In the genomic region with DNA sequence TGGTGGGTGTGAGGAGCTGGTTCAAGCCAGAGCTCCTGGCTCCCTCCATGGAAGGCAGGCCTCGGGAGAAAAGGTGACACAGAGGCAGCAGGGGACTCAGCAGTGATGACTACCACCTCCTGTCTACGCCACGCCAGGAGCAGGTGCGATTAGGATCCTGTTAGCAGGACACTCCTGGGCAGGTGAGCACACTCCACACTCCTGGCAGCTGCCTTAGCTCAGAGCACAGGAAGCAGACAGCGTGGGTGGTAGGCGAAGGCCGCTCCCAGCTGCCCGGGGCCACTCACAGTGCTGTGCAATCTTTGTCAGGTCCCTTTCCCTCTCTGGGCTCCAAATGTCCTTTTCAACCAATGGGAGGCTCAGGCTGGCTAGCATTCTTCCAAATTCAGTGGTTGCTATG, we compare ENCODE assay signal across 25 mouse cellular contexts. TPM values are rescaled to one million over a fixed set of nuclear protein-coding genes. Genes with fewer than 3 reads are reported as not detected.
DNase-seq lines count a peak whose midpoint lies in the region; ATAC-seq and TF ChIP-seq lines count a peak whose summit lies in the region.
"Had no signal": no experiment of that assay in that cellular context is flagged by ENCODE, and none has a peak within 500 bp of the region (broad histone marks: within the 10 kb centered on the region; RNA-seq: fewer than 3 reads in every experiment).

No protein-coding gene starts in this region.

- no peak overlapping the region for H3K4me2 ChIP-seq in lung, embryonic 14.5 days
- H3K4me2 ChIP-seq: heart, embryonic 11.5 days; hindbrain, embryonic 15.5 days; limb, embryonic 13.5 days; liver, embryonic 12.5 days; midbrain, embryonic 13.5 days; neural tube, embryonic 13.5 days had no signal

- no peak for TF ChIP-seq CTCF in lung, embryonic 14.5 days (IDR thresholded peaks at IDR 0.05; ENCODE audit: low read depth)
- no peak for TF ChIP-seq CTCF in small intestine, adult 2 months (IDR thresholded peaks at IDR 0.05; ENCODE audit: extremely low read depth, insufficient read length, insufficient replicate concordance, low read depth, low read length)

- H3K9ac ChIP-seq in lung, embryonic 14.5 days = no peak overlapping the region
- H3K9ac ChIP-seq: hindbrain, embryonic 15.5 days; limb, embryonic 13.5 days; liver, embryonic 12.5 days; midbrain, embryonic 13.5 days; neural tube, embryonic 13.5 days had no signal

- TF ChIP-seq POLR2A in small intestine, adult 2 months (IDR thresholded peaks at IDR 0.05; ENCODE audit: low read depth, low read length) = no peak

- H3K4me1 ChIP-seq in lung, embryonic 14.5 days (ENCODE audit: insufficient read depth) = peaks cover 28% of the 10 kb centered on the region
- H3K4me1 ChIP-seq in small intestine, adult 2 months (ENCODE audit: control insufficient read depth, insufficient read depth, insufficient read length, low read length) = peaks cover 29% of the 10 kb centered on the region

- no peaks in the 10 kb centered on the region for H3K9me3 ChIP-seq in lung, embryonic 14.5 days (ENCODE audit: low read depth, low read length)
- H3K9me3 ChIP-seq: forebrain, embryonic 10.5 days; hindbrain, embryonic 15.5 days; limb, embryonic 13.5 days; liver, embryonic 12.5 days; midbrain, embryonic 13.5 days; neural tube, embryonic 13.5 days had no signal

- ATAC-seq in lung, embryonic 14.5 days (ENCODE audit: insufficient read depth) = no peak
- ATAC-seq: forebrain, embryonic 16.5 days; liver, embryonic 12.5 days; midbrain, embryonic 13.5 days had no signal

- H3K27me3 ChIP-seq in lung, embryonic 14.5 days (ENCODE audit: insufficient read depth, low read length) = peaks cover 3% of the 10 kb centered on the region; the same call in 1 of the 2 replicates
- no peaks in the 10 kb centered on the region for H3K27me3 ChIP-seq in small intestine, adult 2 months (ENCODE audit: control insufficient read depth, insufficient read depth, low read length)
- H3K27me3 ChIP-seq: hindbrain, embryonic 15.5 days; midbrain, embryonic 13.5 days; neural tube, embryonic 13.5 days had no signal

- no peak overlapping the region for H3K4me3 ChIP-seq in lung, embryonic 14.5 days (ENCODE audit: low read depth, low read length)
- no peak overlapping the region for H3K4me3 ChIP-seq in small intestine, adult 2 months (ENCODE audit: low read depth, low read length)
- H3K4me3 ChIP-seq: forebrain, embryonic 10.5 days; hindbrain, embryonic 15.5 days; limb, embryonic 13.5 days; liver, embryonic 12.5 days; midbrain, embryonic 13.5 days; neural tube, embryonic 13.5 days had no signal

- 85% methylated on average over 8 of the region's 8 CpGs for WGBS in lung, embryonic 14.5 days
- WGBS in small intestine, adult 2 months = 40% methylated on average over 8 of the region's 8 CpGs

- 0 out of 2 replicates have a peak overlapping the region, but pooled peaks have one; percentile 6 for H3K27ac ChIP-seq in lung, embryonic 14.5 days (ENCODE audit: low read depth)
- H3K27ac ChIP-seq in small intestine, adult 2 months (ENCODE audit: insufficient read depth, low read depth, low read length) = peak overlapping the region; percentile 86; the same call in 1 of the 2 replicates
- H3K27ac ChIP-seq: hindbrain, embryonic 15.5 days; limb, embryonic 13.5 days; liver, embryonic 12.5 days had no signal

- H3K36me3 ChIP-seq in lung, embryonic 14.5 days (ENCODE audit: insufficient read depth) = no peaks in the 10 kb centered on the region
- H3K36me3 ChIP-seq in small intestine, adult 2 months (ENCODE audit: control insufficient read depth, insufficient read depth, low read length) = no peaks in the 10 kb centered on the region
- H3K36me3 ChIP-seq: hindbrain, embryonic 15.5 days; limb, embryonic 13.5 days; liver, embryonic 12.5 days; midbrain, embryonic 13.5 days; neural tube, embryonic 13.5 days had no signal

- no peak for DNase-seq in lung, embryonic 14.5 days
- DNase-seq in lung, postnatal 10 days = no peak
- peak; percentile 33 for DNase-seq in thymus, postnatal 0 days (ENCODE audit: low spot score)
- no peak for DNase-seq in thymus, postnatal 25 days
- DNase-seq in cerebellum, adult 9-11 months = no peak
- DNase-seq in adrenal gland, postnatal 14 days = no peak
- DNase-seq in embryo, embryonic 10 days (ENCODE audit: low spot score) = no peak
- DNase-seq: adrenal gland, postnatal 25 days; B cell, adult 2 months; cerebellum, adult 8-10 months; gastrocnemius, postnatal 36 days; kidney, postnatal 25 days; layer of hippocampus, postnatal 36 days; lung, adult 18-20 months; lung, postnatal 4 days; retina, postnatal 1 day had no signal

RNA-seq across cellular contexts. Expression of a gene that starts 34.3 kb away (rescaled TPM):
- 7.9 and 8.5 TPM in 2 replicates for polyA plus RNA-seq in lung, embryonic 14.5 days (2014; fragmentation: Nextera tagmentation; extraction: Ambion mirVana)
- polyA plus RNA-seq in thymus, postnatal 0 days (2015; fragmentation: Nextera tagmentation; extraction: Ambion mirVana) = 2.6 and 3.3 TPM in 2 replicates
- 32.1 and 57.6 TPM in 2 replicates for polyA plus RNA-seq in small intestine, adult 2 months (2012; rRNA removed)
- total RNA-seq in adrenal gland, postnatal 14 days (2021) = 10.3 and 11.3 TPM in 2 replicates
